Mouse (Mus musculus) cerebellum, postnatal 10 days (tissue): ENCODE results near the gene Cd300c2.
"Not testable (repeated sequence)": the region's sequence is repeated elsewhere in the genome, so short reads cannot be mapped to it uniquely, and the experiment has no call there.

Experiments used
- DNase-seq, 2 experiments: peaks; one replicate each; pipeline ENCODE4 v3.0.0; 2021; ENCODE audit warnings: mixed read lengths in 2 of 2

The Cd300c2 gene

DNA sequence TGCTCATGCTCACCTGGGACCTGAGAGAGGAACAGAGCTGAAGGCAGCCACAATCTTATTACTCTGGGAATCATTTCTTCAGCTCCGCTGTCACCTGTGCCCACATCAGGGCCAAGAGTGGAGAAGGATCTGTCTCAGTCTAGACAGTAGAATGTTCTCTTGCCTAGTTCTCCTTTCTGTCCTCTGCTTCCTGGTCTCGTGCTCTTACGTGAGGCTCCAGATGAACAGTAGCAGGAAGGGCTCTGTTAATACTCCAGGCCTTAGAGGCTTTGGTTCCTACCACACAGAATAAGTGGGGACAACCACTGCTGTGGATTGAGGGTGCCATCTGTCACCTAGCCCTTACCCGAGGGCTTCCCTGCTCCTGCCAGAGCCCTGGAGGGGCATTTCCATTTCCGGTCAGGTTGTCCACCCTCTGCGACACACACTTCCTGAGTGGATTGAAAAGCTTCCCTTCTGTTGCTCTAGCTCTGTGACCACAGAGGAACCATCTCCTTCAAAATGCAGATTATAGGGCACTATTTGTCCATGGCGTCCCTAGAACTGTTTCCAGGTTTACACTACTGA is at the start of gene Cd300c2:
Gene Cd300c2 (minus strand): TSS at position 407 of the 567 bp plus-strand sequence.
- DNase-seq, result peak; percentile 16 to 24

GRCm38 (mm10) chr11:115049282-115049895 is 47.7 kb upstream of the Cd300c2 start:
- DNase-seq, result peak; percentile 88 to 93

DNA sequence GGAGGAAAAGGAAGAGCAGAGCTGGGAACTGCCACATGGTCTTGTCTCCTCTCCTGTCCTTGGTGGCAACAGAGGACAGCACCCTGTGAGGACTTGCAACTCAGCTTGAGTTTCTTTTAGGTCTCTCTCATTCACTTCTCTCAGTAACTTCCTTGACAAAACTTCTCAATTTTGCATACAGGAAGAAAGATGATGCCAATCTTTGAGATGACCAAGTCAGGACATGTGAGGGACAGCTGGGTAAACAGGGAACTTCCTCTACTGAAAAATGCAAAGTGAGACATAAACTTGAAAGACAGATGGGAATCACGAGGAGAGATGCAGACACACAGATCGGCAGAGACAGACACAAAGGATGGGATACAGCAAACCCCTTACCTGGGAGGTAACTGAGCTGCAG is 46.6 kb upstream of the Cd300c2 start, which contains the start of gene Cd300ld3:
Gene Cd300ld3 (minus strand): TSS at position 151 of the 400 bp plus-strand sequence.
- no peak for DNase-seq

- DNase-seq, result not testable (repeated sequence)
Measured at GRCm38 (mm10) chr11:115037669-115038068, 36.0 kb upstream of the Cd300c2 start, which contains the start of gene Cd300ld5. TSS of gene Cd300ld5 (minus strand) at chr11:115037769.

GRCm38 (mm10) chr11:115026912-115027311 is 25.2 kb upstream of the Cd300c2 start, which contains the start of gene Cd300ld4:
TSS of gene Cd300ld4 (minus strand) at chr11:115027012.
- not testable (repeated sequence) for DNase-seq

GRCm38 (mm10) chr11:115016093-115016492 is 14.4 kb upstream of the Cd300c2 start, which contains the start of gene Cd300ld2:
TSS of gene Cd300ld2 (minus strand) at chr11:115016193.
- DNase-seq, result not testable (repeated sequence)

- no peak for DNase-seq
Measured at GRCm38 (mm10) chr11:115004070-115004469, 2.4 kb upstream of the Cd300c2 start.

DNA sequence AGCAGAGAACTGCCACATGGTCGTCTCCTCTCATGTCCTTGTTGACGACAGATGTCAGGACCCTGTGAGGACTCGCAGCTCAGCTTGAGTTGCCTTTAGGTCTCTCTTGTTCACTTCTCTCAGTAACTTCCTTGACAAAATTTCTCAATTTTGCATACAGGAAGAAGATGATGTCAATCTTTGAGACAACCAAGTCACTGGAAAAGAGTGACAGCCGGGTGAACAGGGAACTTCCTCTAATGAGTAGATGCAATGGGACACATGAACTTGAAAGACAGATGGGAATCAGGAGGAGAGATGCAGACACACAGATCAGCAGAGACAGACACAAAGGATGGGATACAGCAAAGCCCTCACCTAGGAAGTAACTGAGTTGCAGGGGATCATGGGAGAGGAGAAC is 11.9 kb downstream of the Cd300c2 start, which contains the start of gene Cd300ld:
Gene Cd300ld (minus strand): TSS at position 130 of the 400 bp plus-strand sequence.
- no peak for DNase-seq

GRCm38 (mm10) chr11:114981866-114982265 is 19.8 kb downstream of the Cd300c2 start:
- no peak for DNase-seq

DNA sequence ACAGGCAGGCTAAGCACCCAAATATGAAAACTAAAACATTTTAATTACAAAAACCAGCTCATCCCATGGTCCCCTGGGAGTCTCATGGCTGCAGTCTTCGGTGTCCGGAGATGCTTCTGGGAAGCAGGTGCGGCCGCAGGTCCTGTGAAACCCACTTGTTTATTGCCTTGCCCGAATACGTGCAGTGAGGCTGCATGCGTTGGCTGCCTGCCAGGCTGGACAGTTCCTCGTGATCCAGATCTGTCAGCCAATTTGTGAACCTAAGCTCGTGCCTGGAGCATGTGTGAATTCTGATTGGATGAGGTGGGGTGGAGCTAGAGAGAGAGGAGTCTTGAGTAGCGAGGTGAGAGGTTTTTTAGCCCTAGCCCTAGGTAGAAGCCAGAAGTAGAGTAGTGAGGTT is 29.0 kb downstream of the Cd300c2 start:
- peak; percentile 65 to 68 for DNase-seq

DNA sequence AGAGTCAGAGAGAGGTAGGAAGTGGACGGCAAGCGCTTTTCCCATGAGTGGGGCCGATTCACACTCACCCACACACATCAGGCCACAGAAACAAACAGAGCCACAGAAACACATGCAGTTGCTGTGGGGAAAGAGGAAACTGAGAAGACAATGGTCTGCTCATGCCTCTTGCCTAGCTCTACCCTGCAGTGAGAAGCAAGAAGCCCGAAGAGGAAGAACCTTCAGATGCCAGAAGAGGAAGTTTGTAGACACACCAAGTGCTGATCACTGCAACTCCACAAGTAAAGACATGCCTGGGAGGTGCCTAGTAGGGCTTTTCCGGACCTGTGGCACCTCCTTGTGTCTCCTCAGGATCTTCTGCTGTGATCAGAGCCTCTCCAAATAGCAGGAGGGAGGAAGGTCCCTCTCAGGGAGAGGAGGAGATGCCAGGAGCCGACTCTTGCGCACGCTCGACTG is 32.9 kb downstream of the Cd300c2 start, which contains the start of gene Cd300c:
Gene Cd300c (minus strand): TSS at position 406 of the 456 bp plus-strand sequence.
- no peak for DNase-seq

DNA sequence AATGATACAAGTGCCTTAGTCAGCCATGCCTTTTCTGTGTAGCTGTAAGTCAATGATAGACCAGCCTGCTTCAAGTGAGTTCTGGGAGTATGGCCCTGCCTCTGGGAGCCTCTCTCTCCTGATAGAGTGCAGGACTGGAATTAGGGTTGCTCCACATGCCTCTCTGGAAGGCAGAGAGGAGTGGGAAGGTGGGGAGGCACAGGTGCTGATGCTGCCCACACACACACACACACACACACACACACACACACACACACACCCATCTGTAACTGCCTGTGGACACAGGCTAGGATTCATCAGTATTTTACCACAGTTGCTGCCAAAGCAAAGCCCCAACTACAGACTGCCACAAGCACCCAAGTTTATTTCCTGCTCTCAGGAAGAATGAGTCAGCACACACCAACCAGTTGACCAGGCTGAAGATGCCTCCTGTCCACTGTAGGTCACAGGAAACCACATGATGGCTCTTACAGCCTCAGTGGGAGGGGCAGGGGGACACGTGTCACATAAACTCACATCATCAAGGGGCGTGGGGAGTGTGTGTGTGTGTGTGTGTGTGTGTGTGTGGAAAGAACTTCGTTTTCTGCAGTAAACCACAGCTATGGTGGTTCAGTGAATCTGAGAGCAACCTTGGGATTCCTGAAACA is 36.4 kb downstream of the Cd300c2 start:
- no peak for DNase-seq

GRCm38 (mm10) chr11:114960369-114960768 is 41.3 kb downstream of the Cd300c2 start:
- peak in 1 of 2 experiments; percentile 18 for DNase-seq
